Mouse (Mus musculus): ENCODE results near the gene Tmem72. TPM values are rescaled to one million over a fixed set of nuclear protein-coding genes. Genes with fewer than 3 reads are reported as not detected.

The Tmem72 gene
- total and polyA plus RNA-seq, 3 experiments: under 0.01 to 0.06 (median 0.03) TPM

DNA sequence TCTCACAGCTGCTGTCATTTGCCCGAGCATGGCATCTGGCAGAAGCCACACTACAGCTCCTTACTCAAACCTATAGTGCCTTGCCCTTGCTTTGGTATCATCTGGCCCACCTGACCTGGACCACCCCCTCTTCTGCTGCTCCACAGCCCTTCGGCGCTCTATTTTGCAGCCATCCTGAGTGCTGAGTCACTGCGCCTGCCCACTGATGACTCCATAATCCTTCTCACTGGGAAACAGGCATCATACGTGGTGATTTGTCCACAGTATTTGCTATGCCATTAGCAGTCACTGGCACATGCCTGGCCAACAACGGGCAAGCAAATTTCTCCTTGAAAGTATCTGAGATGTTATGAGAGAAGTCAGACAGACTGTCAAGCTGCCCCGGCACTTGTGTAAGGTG, 66.9 kb downstream of the Tmem72 start:
- no peak for DNase-seq

DNA sequence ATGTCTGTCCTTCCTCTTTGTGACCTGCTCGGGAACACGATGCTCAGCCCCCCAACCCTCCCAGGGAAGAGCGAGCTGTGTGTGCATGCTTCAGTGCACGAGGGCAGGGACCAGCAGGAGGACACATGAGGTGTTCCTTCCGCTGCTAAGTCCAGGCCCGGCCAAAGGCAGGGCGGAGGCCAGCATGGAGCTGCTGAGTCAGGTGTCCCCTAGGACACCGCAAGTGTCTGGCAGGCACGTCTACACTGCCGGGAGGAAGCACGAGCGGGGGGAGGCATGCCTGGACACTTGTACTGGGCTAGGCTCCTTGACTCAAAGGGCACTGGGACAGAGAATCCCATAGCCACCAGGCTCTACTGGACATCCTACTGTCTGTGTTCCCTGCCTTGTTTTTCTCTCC, 69.0 kb downstream of the Tmem72 start:
- DNase-seq: peak; percentile 57

DNA sequence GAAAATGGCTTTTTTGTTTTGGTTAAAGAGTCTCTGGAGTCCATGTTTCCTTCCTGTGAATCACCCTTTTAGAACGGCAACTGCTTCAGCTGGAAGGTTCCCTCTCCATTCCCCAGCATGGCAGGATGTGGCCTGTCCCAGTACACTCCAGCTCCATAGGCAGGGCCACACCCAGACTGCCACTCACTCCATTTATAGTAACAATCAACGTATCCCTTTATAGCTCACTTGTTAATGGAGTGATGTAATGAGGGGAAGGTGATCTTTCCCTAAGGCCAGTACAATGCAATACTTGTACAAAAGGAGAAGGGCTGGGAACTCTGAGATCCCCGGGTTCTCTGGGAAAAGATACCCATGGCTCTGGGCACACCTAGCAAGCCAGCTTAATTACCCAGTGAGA, 72.4 kb downstream of the Tmem72 start:
- no peak for DNase-seq

DNA sequence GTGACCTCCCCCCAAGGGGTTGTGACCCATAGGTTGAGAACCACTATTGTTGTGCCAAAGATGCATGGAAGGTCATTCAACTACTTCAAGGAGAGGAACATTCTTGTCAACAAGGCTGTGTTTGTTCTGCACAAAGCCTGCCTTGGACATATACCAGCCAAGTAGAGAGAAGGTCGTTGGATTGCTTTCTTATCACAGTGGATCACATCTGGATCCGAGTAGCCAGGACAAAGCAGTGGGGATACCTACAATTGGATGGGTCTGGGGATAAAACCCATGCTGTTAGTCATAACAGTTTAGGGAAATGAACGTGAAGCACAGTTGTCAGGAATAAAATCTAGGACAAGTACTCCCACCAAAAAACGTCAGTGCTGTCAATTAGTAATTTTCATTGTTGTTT, 72.8 kb downstream of the Tmem72 start:
- no peak for DNase-seq

DNA sequence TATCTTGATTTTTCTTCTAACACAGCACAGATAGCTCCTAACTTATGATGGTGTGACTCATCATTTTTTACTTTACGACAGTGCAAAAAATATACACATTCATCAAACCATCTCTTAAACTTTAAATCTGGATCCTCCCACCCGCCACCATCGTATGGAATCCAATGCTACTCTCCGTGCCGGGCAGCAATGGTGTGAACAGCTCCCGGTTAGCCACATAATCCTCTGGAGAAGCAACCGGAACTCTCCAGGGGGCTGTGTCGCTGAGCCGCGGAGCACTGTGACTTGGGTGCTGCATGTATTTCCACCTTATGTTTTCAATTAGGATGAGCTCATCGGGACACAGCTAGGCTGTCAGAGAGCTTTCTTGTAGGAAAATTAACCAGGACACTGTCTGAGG, 73.8 kb downstream of the Tmem72 start:
- no peak for DNase-seq

DNA sequence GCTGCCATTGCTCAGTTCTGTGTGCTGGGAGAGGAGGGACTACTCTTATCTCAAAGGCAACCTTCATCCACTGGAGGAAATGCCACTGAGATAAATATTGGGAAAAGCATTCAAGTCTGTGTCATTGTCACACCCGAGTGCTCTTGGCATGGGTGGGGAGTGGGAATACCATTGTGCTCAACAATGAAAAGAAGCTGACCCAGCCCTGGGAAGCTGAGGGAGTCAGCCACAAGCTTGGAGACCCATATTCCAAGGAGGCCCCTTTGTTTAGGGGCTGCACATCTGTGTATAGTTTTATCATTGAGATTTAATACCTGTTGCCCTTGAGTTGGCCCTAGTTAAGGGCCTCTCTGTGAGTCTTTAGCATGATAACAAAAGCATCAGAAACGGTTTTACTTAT, 77.0 kb downstream of the Tmem72 start:
- DNase-seq: no peak

DNA sequence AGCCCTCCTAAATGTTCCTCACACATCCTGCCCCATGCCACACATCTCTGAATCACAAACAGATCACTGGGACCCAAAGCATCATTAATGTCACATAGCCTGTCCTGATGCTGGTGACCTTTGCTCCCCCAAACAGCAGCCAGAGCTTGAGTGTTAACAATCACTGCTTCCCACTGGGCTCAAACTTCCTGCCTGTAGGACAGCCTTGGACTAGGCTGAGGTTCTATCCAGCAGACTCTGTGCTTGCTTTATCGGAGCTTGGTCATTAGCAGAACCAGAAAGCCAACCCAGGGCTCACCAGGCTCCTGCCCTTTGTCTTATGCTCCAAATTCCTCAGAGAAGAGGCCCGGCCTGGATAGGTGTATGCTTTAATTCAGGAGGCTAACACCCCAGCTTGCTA, 77.8 kb downstream of the Tmem72 start:
- DNase-seq: no peak

DNA sequence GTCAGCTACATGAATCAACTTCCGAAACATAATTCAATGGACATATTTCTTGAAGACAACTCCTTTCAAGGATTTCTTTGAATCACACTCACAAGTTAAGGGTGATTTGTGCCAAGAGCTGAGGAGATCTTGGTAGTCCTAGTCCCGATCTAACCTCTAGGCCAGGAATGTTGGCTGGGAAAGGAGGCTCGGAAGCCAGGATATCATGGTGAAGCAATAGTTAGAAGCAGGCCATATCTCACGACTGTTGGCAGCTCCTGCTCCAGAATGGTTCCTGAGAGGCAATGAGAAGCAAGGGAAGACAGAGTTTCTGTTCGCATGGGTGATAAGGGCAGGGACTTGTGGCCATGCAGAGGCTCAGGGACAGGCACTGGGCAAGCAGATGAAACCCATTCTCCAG, 79.2 kb downstream of the Tmem72 start:
- DNase-seq: peak; percentile 21

DNA sequence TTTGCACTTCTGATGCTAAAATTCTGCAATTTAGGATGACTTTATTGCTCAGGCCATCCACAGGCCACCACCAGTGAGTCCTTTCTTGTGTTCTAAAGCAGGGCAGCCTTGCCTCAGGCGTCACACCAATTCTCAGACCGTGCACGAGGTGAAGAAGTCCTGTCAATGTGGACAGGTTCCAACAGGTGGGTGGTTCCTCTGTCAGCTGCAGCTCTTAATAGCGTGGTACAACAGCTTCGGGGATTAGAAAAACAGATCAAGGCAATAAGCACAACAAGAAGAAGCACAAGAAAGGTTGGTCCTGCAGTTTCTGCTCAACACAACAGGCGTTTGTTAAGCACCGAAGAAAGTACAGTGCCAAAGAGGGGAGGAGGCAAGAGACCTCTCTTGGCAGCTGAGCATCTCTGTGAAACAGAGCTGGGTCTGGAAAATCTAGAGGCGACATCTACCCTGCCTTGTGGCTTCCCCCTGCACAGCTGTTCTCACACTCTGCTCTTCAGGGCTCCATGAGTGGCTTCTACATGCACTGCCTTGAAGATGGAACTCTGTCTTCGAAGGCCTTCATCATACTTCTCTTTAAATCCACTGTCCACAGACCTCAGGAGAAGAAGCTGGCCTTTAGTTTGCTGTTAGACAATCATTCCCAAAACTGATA, 80.0 kb downstream of the Tmem72 start:
- no peak for DNase-seq

DNA sequence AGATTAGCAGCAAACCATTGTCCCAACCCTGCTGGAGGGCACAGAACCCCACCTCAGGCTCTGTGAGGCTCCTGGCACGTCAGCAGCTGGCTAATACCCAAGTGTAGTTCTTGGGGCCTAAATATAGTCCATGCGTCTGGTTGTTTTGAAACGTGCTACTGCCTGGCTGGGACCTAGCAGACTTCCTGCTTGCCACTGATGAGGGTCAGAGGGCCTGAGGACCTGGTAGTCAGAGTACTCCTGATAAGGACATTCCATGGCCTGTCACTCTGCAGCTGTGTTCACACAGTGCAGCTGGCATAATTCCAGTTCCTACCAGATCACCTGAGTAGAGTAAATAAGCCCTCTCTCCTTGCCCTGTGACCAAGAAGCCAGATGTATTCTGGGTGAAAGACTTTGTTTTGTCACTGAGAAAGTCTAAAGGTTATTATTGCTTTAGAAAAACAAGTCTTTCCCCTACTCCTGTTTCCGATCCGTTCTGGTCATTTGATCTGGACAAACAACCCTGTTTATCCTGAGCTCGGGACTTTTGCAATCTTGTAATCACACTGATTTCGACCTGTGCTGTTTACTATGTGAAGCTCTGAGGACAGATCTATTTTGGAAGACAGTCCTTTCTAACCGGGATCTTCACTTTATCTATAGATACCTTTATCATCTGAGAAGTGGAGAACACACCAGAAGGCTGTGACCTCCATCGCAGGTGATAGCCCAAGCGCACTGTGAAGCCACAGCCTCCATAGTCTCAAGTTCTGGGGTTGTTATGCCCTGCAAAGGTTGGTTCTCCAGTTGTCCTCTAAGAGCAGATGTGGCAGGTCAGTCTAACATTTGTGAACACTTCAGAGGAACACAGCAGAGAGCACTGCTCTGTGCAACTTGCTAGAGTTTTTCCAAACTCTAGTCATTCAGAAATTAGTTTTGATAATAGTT, 81.2 kb downstream of the Tmem72 start:
- DNase-seq: peak; percentile 73

DNA sequence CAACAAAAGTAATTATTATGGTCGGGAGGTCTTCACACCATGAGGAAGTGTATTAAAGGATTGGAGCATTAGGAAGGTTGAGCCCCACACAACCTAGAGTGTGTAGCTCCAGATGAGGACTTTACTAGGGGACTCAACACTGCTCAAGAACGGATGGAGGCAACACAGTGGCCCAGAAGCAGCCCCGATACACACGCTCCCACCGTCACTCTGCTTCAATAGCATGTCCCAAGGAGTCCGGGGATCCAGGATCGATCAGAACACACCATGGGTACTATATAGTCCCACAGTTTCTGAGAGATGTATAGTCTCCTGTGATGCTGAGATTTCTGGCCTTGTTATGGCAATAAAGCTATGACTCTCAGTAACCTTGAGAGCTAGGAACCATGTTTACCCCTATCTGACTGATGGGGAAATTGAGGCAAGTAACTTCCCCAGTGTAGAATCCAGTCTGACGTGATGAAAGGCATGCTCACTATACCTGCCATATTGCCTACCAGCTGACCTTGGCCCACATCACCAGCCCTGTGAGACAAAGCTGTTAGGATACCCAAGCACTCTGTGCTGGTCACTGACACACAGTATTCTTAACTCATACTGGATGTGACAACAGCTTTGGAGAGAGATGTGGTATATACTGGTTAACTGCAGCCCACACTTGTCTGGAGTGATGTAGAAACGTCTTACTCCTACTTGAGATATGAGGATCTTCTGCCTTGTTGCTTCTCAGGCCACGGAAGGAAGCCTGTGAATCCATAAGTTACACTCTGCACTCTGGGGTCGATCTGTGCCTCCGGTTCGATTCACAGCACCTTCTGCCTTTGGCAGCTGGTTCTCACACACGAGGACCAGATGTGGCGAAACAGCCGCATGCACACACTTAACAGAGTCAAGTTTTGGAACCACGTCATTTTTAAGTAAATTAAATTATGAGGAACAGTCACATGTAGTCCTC, 82.7 kb downstream of the Tmem72 start:
- no peak for DNase-seq

DNA sequence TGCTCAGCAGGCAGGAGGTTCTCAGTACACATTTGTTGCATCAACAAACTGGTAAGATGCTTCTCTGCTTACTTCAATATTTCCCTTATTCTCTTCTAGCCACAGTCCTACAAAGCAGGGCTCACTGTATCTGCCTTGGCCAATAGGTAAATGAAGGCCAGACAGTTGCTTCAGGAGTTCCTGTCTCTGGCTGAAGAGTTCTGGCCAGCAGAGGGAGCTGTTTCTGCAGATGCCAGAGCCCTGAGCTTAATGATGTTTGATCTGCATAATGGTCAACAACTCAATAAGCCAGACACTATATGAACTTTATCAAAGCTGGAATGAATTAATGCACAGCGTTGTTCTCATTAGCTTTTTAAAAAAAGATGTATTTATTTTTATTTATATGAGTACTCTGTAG, 84.6 kb downstream of the Tmem72 start:
- peak; percentile 77 for DNase-seq

DNA sequence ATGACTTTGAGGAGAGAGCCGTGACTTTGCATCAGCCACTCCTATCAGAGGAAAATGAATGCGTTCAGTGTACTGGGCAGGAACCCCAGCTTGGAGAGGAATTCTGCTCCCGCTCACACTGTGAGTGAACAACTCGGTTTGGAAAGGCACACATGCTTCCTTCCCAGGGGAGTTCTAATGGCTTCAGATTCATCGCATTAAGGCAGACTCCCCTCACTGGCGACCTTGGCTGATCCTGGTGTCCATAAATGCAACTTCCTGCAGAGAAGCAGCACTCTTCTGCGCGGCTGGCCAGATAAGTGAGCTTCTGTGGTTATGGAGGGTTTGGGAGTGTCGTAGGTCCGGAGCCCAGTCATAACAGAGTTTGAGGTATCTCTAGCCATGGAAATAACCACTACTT, 86.9 kb downstream of the Tmem72 start:
- no peak for DNase-seq

Small RNA genes within 50 kb of the gene (microRNA-seq; reads per million reads assigned to microRNA genes)
- gene Mir7043: 0 reads per million in 2 experiments

Other genes with a start within 250 kb of the Tmem72 start
- not detected for gene Olfr211, start 227.8 kb downstream of the Tmem72 start, total RNA-seq (2021)
- not detected in 2 replicates for gene Olfr211, start 227.8 kb downstream of the Tmem72 start, polyA plus RNA-seq (2012; rRNA removed)
- gene Olfr212, start 210.4 kb downstream of the Tmem72 start, total RNA-seq (2021): under 1 TPM in 1 of 2 experiments, not detected in 1; 0.21 TPM
- gene Olfr212, start 210.4 kb downstream of the Tmem72 start, polyA plus RNA-seq (2012; rRNA removed): not detected in 2 replicates
- not detected for gene Olfr213, start 178.5 kb downstream of the Tmem72 start, total RNA-seq (2021)
- not detected in 2 replicates for gene Olfr213, start 178.5 kb downstream of the Tmem72 start, polyA plus RNA-seq (2012; rRNA removed)
- gene Gm5580, start 165.8 kb downstream of the Tmem72 start, total RNA-seq (2021): 1 to 10 TPM; 2.2 to 3.0 TPM
- 0.09 TPM in 1 of 2 replicates, not detected in the other for gene Gm5580, start 165.8 kb downstream of the Tmem72 start, polyA plus RNA-seq (2012; rRNA removed)
- not detected for gene Olfr214, start 162.7 kb downstream of the Tmem72 start, total RNA-seq (2021)
- not detected in 2 replicates for gene Olfr214, start 162.7 kb downstream of the Tmem72 start, polyA plus RNA-seq (2012; rRNA removed)
- not detected for gene Olfr215, start 132.7 kb downstream of the Tmem72 start, total RNA-seq (2021)
- not detected in 2 replicates for gene Olfr215, start 132.7 kb downstream of the Tmem72 start, polyA plus RNA-seq (2012; rRNA removed)
- 10 to 100 TPM; 14.8 to 22.9 TPM for gene Zfp422, start 87.9 kb downstream of the Tmem72 start, total RNA-seq (2021)
- 5.0 and 6.6 TPM in 2 replicates for gene Zfp422, start 87.9 kb downstream of the Tmem72 start, polyA plus RNA-seq (2012; rRNA removed)
- 10 to 100 TPM in 1 of 2 experiments, 1 to 10 TPM in 1; 3.8 to 13.4 TPM for gene Depp1, start 66.3 kb downstream of the Tmem72 start, total RNA-seq (2021)
- 16.6 and 22.8 TPM in 2 replicates for gene Depp1, start 66.3 kb downstream of the Tmem72 start, polyA plus RNA-seq (2012; rRNA removed)
- gene Rassf4, start 43.0 kb downstream of the Tmem72 start, total RNA-seq (2021): 1 to 10 TPM; 3.9 to 7.4 TPM
- 2.3 TPM in 2 replicates for gene Rassf4, start 43.0 kb downstream of the Tmem72 start, polyA plus RNA-seq (2012; rRNA removed)

Measured in adrenal gland, adult 2 months (tissue).